Mouse (Mus musculus) lung, embryonic 14.5 days (tissue): ENCODE data around the gene Sntb2. TPM values are rescaled to one million over a fixed set of nuclear protein-coding genes. Genes with fewer than 3 reads are reported as not detected.
"Not testable (repeated sequence)": the region's sequence is repeated elsewhere in the genome, so short reads cannot be mapped to it uniquely, and the experiment has no call there.

Experiments
- ATAC-seq: fragments of 200-750 bp; cut with Nextera tagmentation; 2 replicates; pipeline ENCODE4 v1.8.0; 2017; ENCODE audit warnings: mild to moderate bottlenecking, moderate TSS enrichment, moderate library complexity; ENCODE audit not compliant: insufficient read depth
- DNase-seq: peaks from one replicate; pipeline ENCODE4 v3.0.0-alpha.2; 2015
- H3K27ac ChIP-seq: fragments of 300-500 bp; sonication (generic); 2 replicates; pipeline ENCODE4 v1.5.1; 2014; ENCODE audit warnings: low read depth, mild to moderate bottlenecking, moderate library complexity
- H3K27me3 ChIP-seq: fragments of 300-500 bp; sonication (generic); 2 replicates; pipeline ENCODE4 v1.6.1; 2014; ENCODE audit warnings: low read length, control low read depth; ENCODE audit not compliant: insufficient read depth
- H3K36me3 ChIP-seq: fragments of 300-500 bp; sonication (generic); 2 replicates; pipeline ENCODE4 v1.6.1; 2014; ENCODE audit warnings: control low read depth; ENCODE audit not compliant: insufficient read depth
- H3K4me1 ChIP-seq: fragments of 300-500 bp; sonication (generic); 2 replicates; pipeline ENCODE4 v1.6.1; 2014; ENCODE audit warnings: antibody characterized with exemption, control low read depth; ENCODE audit not compliant: insufficient read depth
- H3K4me2 ChIP-seq: fragments of 300-500 bp; sonication (generic); 2 replicates; pipeline ENCODE4 v1.6.1; 2014; ENCODE audit warnings: mild to moderate bottlenecking
- H3K4me3 ChIP-seq: fragments of 300-500 bp; sonication (generic); 2 replicates; pipeline ENCODE4 v1.5.1; 2014; ENCODE audit warnings: low read depth, low read length
- H3K9ac ChIP-seq: fragments of 300-500 bp; sonication (generic); 2 replicates; pipeline ENCODE4 v1.6.1; 2014
- H3K9me3 ChIP-seq: fragments of 300-500 bp; sonication (generic); 2 replicates; pipeline ENCODE4 v1.6.1; 2016; ENCODE audit warnings: low read depth, low read length, control low read depth
- CTCF ChIP-seq: IDR thresholded peaks from 2 replicates; pipeline ENCODE4 v1.5.1; 2016; ENCODE audit warnings: antibody characterized with exemption, low read depth
- WGBS: fragments of 180-500 bp; shearing (Covaris S2); extraction: QIAGEN DNeasy Blood & Tissue Kit; methylation state at CpG from one replicate; pipeline ENCODE4 v1.1.7; 2014; 5-methylcytosine and 5-hydroxymethylcytosine counted together
- polyA plus RNA-seq: library from polyadenylated mRNA; unstranded; fragments of >200 nt; fragmentation: Nextera tagmentation; extraction: Ambion mirVana; gene quantifications from 2 replicates; pipeline ENCODE4 v1.2.1, GENCODE M21; 2014

Sntb2 gene
- polyA plus RNA-seq, 1 experiment from 2014 or later: 22.1 TPM

DNA sequence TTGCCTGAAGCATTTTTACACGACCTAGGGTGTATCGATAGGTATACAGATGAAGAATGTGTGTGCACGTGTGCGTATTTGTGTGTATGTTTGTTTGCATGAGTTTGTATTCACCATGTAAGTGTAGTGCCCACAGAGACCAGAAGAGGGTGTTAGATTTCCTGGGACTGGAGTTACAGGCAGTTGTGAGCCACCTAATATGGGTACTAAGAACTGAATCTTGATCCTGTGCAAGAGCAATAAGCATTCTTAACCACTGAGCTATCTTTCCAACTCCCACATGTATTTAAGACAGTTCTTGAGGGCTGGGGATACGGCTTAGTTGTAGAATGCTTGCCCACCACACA lies 15.2 kb upstream of the Sntb2 start:
- H3K27me3 ChIP-seq: no peaks in the 10 kb centered on the region
- no peak overlapping the region for H3K4me3 ChIP-seq
- no peak for ATAC-seq
- no peak for DNase-seq
- no peak overlapping the region for H3K27ac ChIP-seq
- H3K4me2 ChIP-seq: no peak overlapping the region
- H3K9me3 ChIP-seq: no peaks in the 10 kb centered on the region
- 0 out of 2 replicates have a peak, but pooled peaks have one; percentile 7 for TF ChIP-seq CTCF
- H3K36me3 ChIP-seq: peaks cover 82% of the 10 kb centered on the region
- H3K4me1 ChIP-seq: no peaks in the 10 kb centered on the region
- 97% methylated on average over 5 of the region's 5 CpGs for WGBS
- H3K9ac ChIP-seq: no peak overlapping the region

DNA sequence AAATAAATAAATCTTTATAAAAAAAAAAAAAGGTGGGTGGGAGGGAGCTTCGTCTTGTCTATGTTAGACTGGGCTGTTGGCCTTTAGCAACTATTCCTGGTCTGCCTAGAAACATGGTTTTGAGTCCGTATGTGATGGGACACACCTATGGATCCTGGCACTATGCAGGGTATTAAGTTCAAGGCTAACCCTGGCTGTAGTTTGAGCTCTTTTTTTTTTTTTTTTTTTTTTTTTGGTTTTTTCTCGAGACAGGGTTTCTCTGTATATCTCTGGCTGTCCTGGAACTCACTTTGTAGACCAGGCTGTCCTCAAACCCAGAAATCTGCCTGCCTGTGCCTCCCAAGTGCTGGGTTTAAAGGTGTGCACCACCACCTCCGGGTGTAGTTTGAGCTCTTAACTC lies 11.5 kb upstream of the Sntb2 start:
- ATAC-seq (no peak), DNase-seq (no peak)
- Histone ChIP-seq H3K27ac (peak overlapping the region; percentile 54; the same call in 1 of the 2 replicates), H3K36me3 (peaks cover 45% of the 10 kb centered on the region), H3K4me2 (no peak overlapping the region), H3K9me3 (no peaks in the 10 kb centered on the region), H3K9ac (no peak overlapping the region), H3K27me3 (no peaks in the 10 kb centered on the region), H3K4me1 (0 out of 2 replicates have a peak, but pooled peaks cover 2% of the 10 kb centered on the region), H3K4me3 (no peak overlapping the region)
- TF ChIP-seq CTCF: no peak
- WGBS: 79% methylated on average over 4 of the region's 4 CpGs

DNA sequence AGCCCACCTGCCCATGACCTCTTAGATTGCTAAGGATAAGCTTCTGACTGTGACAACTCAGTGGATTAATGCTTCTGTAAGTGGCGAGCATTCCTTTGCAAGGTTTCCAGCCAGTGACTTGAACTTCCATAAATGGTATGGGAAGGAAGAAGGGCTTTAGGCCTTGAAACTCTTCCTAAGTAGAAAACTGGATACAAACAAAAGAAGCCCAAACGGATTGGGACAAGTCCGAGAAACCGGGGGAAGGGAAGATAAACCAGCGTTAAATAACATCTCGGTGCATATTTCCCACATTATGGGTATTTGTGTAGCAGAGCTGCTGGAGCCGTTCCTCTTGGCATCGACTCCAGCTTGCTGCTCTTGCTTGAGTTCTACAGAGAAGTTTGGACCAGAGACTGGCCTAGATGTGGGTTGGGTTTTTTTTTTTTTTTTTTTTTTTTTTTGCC lies 10.6 kb upstream of the Sntb2 start:
- WGBS: 62% methylated on average over 8 of the region's 8 CpGs
- ATAC-seq: no peak

GRCm38 (mm10) chr8:106925446-106925845 lies 10.1 kb upstream of the Sntb2 start:
- H3K4me3 ChIP-seq: no peak overlapping the region
- peak overlapping the region; percentile 21; the same call in 1 of the 2 replicates for H3K27ac ChIP-seq
- no peaks in the 10 kb centered on the region for H3K9me3 ChIP-seq
- ATAC-seq (no peak), DNase-seq (no peak)
- H3K27me3 ChIP-seq: no peaks in the 10 kb centered on the region
- TF ChIP-seq CTCF: no peak
- 0 out of 2 replicates have a peak, but pooled peaks cover 4% of the 10 kb centered on the region for H3K4me1 ChIP-seq
- H3K4me2 ChIP-seq: no peak overlapping the region
- H3K9ac ChIP-seq: no peak overlapping the region
- 88% methylated on average over 4 of the region's 4 CpGs for WGBS
- H3K36me3 ChIP-seq: peaks cover 31% of the 10 kb centered on the region

More for the DNA sequence above, 10.6 kb upstream of the Sntb2 start:
- Histone ChIP-seq H3K9me3 (no peaks in the 10 kb centered on the region), H3K27ac (peak overlapping the region; percentile 54; the same call in 1 of the 2 replicates), H3K4me3 (no peak overlapping the region), H3K9ac (no peak overlapping the region), H3K4me1 (0 out of 2 replicates have a peak, but pooled peaks cover 4% of the 10 kb centered on the region), H3K4me2 (no peak overlapping the region), H3K27me3 (no peaks in the 10 kb centered on the region), H3K36me3 (peaks cover 37% of the 10 kb centered on the region)
- TF ChIP-seq CTCF: no peak
- peak; percentile 55 for DNase-seq

GRCm38 (mm10) chr8:106927247-106927646 lies 8.3 kb upstream of the Sntb2 start:
- TF ChIP-seq CTCF: peak; percentile 60
- H3K9me3 ChIP-seq: no peaks in the 10 kb centered on the region
- no peak overlapping the region for H3K27ac ChIP-seq
- no peaks in the 10 kb centered on the region for H3K27me3 ChIP-seq
- no peak overlapping the region for H3K4me2 ChIP-seq
- peaks cover 21% of the 10 kb centered on the region for H3K36me3 ChIP-seq
- 0 out of 2 replicates have a peak, but pooled peaks cover 4% of the 10 kb centered on the region for H3K4me1 ChIP-seq
- DNase-seq (peak; percentile 50), ATAC-seq (no peak)
- H3K4me3 ChIP-seq: no peak overlapping the region
- 54% methylated on average over 4 of the region's 4 CpGs for WGBS
- no peak overlapping the region for H3K9ac ChIP-seq

- not testable (repeated sequence) for H3K9ac ChIP-seq, H3K9me3 ChIP-seq, H3K4me3 ChIP-seq, DNase-seq, ATAC-seq, H3K27me3 ChIP-seq, H3K4me1 ChIP-seq, H3K4me2 ChIP-seq
- 93% methylated on average over 10 of the region's 11 CpGs for WGBS
- Histone ChIP-seq H3K36me3 (peaks cover 11% of the 10 kb centered on the region), H3K27ac (peak overlapping the region; percentile 92; the same call in 1 of the 2 replicates)
These were observed 7.4 kb upstream of the Sntb2 start for GRCm38 (mm10) chr8:106928182-106928581.

DNA sequence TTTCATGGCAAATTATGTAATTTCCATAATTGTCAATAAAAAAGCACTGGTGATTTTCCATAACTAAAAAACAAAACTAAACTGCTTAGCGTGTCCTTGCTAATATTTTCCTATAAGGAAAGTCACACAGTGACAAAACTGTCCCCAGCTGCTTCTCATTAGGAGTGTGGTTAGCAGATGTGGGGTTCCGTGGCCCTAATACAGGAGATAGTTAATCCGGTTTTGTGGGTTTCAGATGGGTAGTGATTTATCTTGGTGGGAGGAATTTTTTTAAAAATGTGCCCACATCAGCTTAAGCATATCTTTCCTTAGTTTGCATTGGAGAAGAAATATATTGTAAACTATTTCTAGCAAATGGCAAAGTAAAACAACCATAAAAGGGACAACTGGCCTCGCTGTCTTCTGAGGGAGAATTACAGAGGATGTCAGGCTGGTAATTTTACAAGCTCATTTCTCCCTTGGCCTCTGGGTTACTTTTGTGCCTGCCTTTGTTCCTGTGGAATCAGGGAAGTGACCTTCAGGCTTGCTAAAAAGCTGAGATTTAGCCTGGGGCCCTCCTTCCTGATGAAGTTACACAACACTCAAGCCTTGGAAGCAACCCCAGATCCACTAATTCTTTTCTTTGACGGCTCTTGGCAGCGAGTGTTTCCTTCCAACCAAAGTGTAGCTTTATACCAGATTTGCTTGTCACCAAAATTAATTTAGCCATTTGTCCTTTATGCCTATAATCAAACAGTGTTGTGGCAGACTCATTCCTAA lies 6.2 kb upstream of the Sntb2 start:
- TF ChIP-seq CTCF: no peak
- ATAC-seq: peak; percentile 70
- peak overlapping the region; percentile 92 for H3K27ac ChIP-seq

More for the DNA sequence above, 6.2 kb upstream of the Sntb2 start:
- no peak overlapping the region; the same call in 1 of the 2 replicates for H3K9ac ChIP-seq
- DNase-seq: peak; percentile 90
- WGBS: 24% methylated on average over 6 of the region's 6 CpGs
- H3K4me1 ChIP-seq: 0 out of 2 replicates have a peak, but pooled peaks cover 4% of the 10 kb centered on the region
- H3K4me2 ChIP-seq: peak overlapping the region; percentile 23; the same call in 1 of the 2 replicates
- no peaks in the 10 kb centered on the region for H3K9me3 ChIP-seq
- H3K36me3 ChIP-seq: 0 out of 2 replicates have a peak, but pooled peaks cover 5% of the 10 kb centered on the region
- no peak overlapping the region for H3K4me3 ChIP-seq
- H3K27me3 ChIP-seq: no peaks in the 10 kb centered on the region
